Mouse (Mus musculus): Measurements from ENCODE around the gene Hebp1. TPM values are rescaled to one million over a fixed set of nuclear protein-coding genes. Genes with fewer than 3 reads are reported as not detected.

The Hebp1 gene
- polyA plus RNA-seq, 1 experiment from 2014 or later = 2.7 TPM

DNA sequence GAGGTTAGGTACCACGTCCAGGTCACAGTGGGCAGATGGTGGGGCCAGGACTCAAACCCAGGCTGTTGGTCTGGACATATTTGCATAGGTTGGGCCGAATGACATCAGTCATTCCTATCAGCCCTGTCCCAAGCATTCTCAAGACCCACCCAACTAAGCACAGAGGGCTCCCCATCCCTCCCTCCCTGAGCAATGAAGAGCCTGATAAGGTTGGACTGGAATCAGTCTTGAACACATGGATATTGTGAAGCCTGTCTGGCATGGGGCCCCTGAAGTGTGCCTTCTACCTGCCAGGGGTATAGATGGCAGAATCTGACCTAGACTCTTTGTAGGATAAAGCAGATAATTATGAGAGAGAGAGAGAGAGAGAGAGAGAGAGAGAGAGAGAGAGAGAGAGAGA, 32.1 kb downstream of the Hebp1 start:
- Histone ChIP-seq H3K36me3 (ENCODE audit: insufficient read depth) (no peaks in the 10 kb centered on the region), H3K9ac (no peak overlapping the region), H3K4me2 (no peak overlapping the region; the same call in 1 of the 2 replicates), H3K4me3 (ENCODE audit: low read depth, low read length) (no peak overlapping the region), H3K27me3 (ENCODE audit: insufficient read depth, low read length) (no peaks in the 10 kb centered on the region), H3K4me1 (ENCODE audit: insufficient read depth) (peaks cover 5% of the 10 kb centered on the region; the same call in 1 of the 2 replicates), H3K27ac (ENCODE audit: low read depth) (no peak overlapping the region), H3K9me3 (ENCODE audit: low read depth, low read length) (no peaks in the 10 kb centered on the region)
- DNase-seq = no peak
- TF ChIP-seq CTCF (IDR thresholded peaks at IDR 0.05; ENCODE audit: low read depth) = no peak
- no peak for ATAC-seq (ENCODE audit: insufficient read depth)
- 72% methylated on average over 2 of the region's 2 CpGs for WGBS

DNA sequence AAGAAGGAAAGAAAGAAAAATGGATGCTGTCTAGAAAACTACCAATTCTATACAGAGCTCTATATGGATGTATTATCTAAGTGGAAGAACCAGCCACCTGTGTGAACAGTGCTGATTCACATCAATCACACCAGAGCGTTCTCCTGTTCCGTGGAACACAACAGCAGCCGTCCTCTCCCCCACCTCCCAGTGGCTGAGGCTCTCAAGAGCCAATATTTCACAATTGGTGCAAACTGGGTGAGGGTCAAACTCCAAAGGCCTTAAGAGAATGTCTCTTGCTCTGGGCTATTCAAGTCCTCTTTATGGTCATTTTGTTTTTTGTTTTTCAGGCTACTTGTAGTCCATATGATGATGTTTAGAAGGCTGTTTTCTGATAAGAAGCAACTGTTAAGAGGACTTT, 32.6 kb downstream of the Hebp1 start:
- H3K4me1 ChIP-seq (ENCODE audit: insufficient read depth) = peaks cover 5% of the 10 kb centered on the region; the same call in 1 of the 2 replicates
- no peaks in the 10 kb centered on the region for H3K36me3 ChIP-seq (ENCODE audit: insufficient read depth)
- no peaks in the 10 kb centered on the region for H3K9me3 ChIP-seq (ENCODE audit: low read depth, low read length)
- no peak overlapping the region for H3K27ac ChIP-seq (ENCODE audit: low read depth)
- no peak for TF ChIP-seq CTCF (IDR thresholded peaks at IDR 0.05; ENCODE audit: low read depth)
- H3K9ac ChIP-seq = no peak overlapping the region
- WGBS = 71% methylated on average over 3 of the region's 3 CpGs
- no peak overlapping the region for H3K4me2 ChIP-seq
- no peak for DNase-seq
- H3K4me3 ChIP-seq (ENCODE audit: low read depth, low read length) = no peak overlapping the region
- no peak for ATAC-seq (ENCODE audit: insufficient read depth)
- no peaks in the 10 kb centered on the region for H3K27me3 ChIP-seq (ENCODE audit: insufficient read depth, low read length)

DNA sequence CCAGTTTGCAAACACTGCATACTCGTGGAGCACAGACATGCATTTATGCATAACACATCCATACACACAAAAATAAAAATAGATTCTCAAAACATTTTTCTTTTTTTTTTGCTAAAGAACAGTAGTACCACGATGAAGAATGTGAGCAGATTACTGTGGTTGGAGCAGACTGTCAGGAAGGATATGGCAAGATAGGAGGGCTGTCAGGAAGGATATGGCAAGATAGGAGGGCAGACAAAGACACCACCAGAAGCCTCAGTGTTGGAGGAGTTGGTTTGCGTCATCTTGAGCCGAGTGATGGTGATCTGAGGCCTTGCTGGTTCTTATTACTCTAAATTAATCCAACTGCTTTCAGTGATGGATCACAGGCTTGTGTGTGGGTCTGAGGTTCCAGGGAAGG, 35.0 kb downstream of the Hebp1 start:
- no peaks in the 10 kb centered on the region for H3K36me3 ChIP-seq (ENCODE audit: insufficient read depth)
- DNase-seq = no peak

DNA sequence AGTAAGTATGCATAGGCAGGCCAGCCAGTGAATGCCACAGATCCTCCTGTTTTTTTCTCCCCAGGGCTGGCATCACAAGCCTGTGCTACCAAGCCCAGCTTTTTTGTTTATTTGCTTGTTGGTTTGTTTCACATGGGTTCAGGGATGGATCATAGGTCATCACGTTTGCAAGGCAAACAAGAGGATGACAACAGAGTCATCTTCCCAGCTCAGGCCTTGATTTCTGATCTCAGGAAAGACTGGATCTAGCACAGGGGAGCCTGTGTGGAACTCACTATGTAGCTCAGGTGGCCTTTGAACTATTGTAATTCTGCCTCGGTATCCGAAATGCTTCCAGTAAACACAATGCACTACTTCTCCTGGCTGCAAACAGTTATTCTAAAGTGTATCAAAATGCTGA, 35.5 kb downstream of the Hebp1 start:
- no peaks in the 10 kb centered on the region for H3K27me3 ChIP-seq (ENCODE audit: insufficient read depth, low read length)
- no peaks in the 10 kb centered on the region for H3K36me3 ChIP-seq (ENCODE audit: insufficient read depth)
- H3K4me3 ChIP-seq (ENCODE audit: low read depth, low read length) = no peak overlapping the region
- no peak overlapping the region for H3K4me2 ChIP-seq
- no peak for TF ChIP-seq CTCF (IDR thresholded peaks at IDR 0.05; ENCODE audit: low read depth)
- 0 out of 2 replicates have a peak, but pooled peaks cover 2% of the 10 kb centered on the region for H3K4me1 ChIP-seq (ENCODE audit: insufficient read depth)
- no peaks in the 10 kb centered on the region for H3K9me3 ChIP-seq (ENCODE audit: low read depth, low read length)
- ATAC-seq (ENCODE audit: insufficient read depth) = no peak
- no peak for DNase-seq
- H3K27ac ChIP-seq (ENCODE audit: low read depth) = no peak overlapping the region
- no peak overlapping the region for H3K9ac ChIP-seq
- WGBS = 78% methylated on average over 3 of the region's 3 CpGs

More for the DNA sequence above, 35.0 kb downstream of the Hebp1 start:
- H3K27ac ChIP-seq (ENCODE audit: low read depth) = no peak overlapping the region
- WGBS = 60% methylated on average over 4 of the region's 4 CpGs
- no peak overlapping the region for H3K4me3 ChIP-seq (ENCODE audit: low read depth, low read length)
- no peak overlapping the region for H3K4me2 ChIP-seq
- ATAC-seq (ENCODE audit: insufficient read depth) = no peak
- no peak for TF ChIP-seq CTCF (IDR thresholded peaks at IDR 0.05; ENCODE audit: low read depth)
- no peaks in the 10 kb centered on the region for H3K9me3 ChIP-seq (ENCODE audit: low read depth, low read length)
- H3K27me3 ChIP-seq (ENCODE audit: insufficient read depth, low read length) = no peaks in the 10 kb centered on the region
- peaks cover 5% of the 10 kb centered on the region; the same call in 1 of the 2 replicates for H3K4me1 ChIP-seq (ENCODE audit: insufficient read depth)
- H3K9ac ChIP-seq = no peak overlapping the region

DNA sequence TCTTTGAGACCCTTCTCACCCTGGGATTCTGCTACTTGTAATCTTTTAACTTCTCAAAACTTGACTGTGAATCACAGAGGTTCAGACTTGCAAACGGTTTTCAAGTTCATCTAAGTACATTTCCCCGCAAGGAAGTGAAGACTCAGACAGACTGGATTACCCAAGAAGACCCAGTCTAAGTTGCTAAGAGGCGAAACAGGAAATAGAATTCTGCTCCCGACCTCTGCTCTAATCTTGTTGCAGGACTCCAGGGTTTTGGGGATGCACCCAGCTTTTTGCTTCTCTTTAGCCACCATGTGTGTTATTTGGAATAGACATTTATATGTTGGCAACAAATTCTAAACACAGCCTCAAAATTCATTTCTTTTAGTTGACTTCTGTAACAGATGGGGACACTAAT, 36.5 kb downstream of the Hebp1 start:
- no peak overlapping the region for H3K4me2 ChIP-seq
- H3K4me1 ChIP-seq (ENCODE audit: insufficient read depth) = no peaks in the 10 kb centered on the region
- H3K9ac ChIP-seq = no peak overlapping the region
- H3K36me3 ChIP-seq (ENCODE audit: insufficient read depth) = no peaks in the 10 kb centered on the region
- no peak for TF ChIP-seq CTCF (IDR thresholded peaks at IDR 0.05; ENCODE audit: low read depth)
- H3K9me3 ChIP-seq (ENCODE audit: low read depth, low read length) = no peaks in the 10 kb centered on the region
- 66% methylated on average over 4 of the region's 4 CpGs for WGBS
- no peak for DNase-seq
- ATAC-seq (ENCODE audit: insufficient read depth) = no peak
- no peak overlapping the region for H3K4me3 ChIP-seq (ENCODE audit: low read depth, low read length)
- H3K27me3 ChIP-seq (ENCODE audit: insufficient read depth, low read length) = no peaks in the 10 kb centered on the region
- H3K27ac ChIP-seq (ENCODE audit: low read depth) = no peak overlapping the region

DNA sequence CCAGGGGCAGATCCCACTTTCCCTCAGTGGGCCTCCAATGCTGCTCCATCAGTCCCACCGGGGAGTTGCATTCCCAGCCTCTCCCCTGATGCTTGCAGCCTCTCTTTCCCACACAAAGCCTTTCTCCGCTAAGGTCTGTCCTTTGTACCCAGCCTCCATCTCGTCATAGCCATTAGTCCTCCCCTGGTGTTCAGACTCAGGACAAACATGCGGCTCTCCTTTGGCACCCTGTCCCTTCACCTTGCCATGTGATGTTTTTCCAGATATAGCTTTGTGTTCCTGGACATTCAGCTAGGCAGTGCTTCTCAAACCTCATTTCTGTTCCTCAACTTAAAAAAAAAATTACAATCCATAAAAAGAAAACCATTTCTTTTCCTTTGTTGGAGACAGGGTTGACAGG, 39.3 kb downstream of the Hebp1 start:
- no peak overlapping the region for H3K27ac ChIP-seq (ENCODE audit: low read depth)
- DNase-seq = no peak
- 57% methylated on average over 4 of the region's 4 CpGs for WGBS
- no peak for ATAC-seq (ENCODE audit: insufficient read depth)
- no peak overlapping the region for H3K4me2 ChIP-seq
- H3K9ac ChIP-seq = no peak overlapping the region
- H3K4me3 ChIP-seq (ENCODE audit: low read depth, low read length) = no peak overlapping the region
- H3K9me3 ChIP-seq (ENCODE audit: low read depth, low read length) = no peaks in the 10 kb centered on the region
- no peaks in the 10 kb centered on the region for H3K27me3 ChIP-seq (ENCODE audit: insufficient read depth, low read length)
- no peaks in the 10 kb centered on the region for H3K4me1 ChIP-seq (ENCODE audit: insufficient read depth)
- no peak for TF ChIP-seq CTCF (IDR thresholded peaks at IDR 0.05; ENCODE audit: low read depth)
- no peaks in the 10 kb centered on the region for H3K36me3 ChIP-seq (ENCODE audit: insufficient read depth)

DNA sequence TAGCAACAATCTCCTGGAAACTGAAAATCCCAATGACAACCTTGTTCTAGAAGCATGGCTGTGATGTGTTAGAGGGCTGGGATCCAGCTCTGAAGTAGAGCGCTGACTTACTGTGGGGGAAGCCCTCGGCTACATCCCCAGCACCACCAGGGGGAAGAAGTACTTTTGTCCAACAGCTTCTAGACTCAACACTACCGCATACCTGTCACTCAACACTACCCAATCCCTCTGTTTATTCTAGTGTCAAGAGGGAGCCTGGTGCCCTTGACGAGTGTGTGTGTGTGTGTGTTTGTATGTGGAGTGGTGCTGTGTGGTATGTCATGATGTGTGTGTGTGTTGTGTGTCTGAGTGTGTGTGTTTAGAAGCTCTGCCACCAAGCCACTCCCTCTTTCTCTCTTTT, 40.3 kb downstream of the Hebp1 start:
- H3K9me3 ChIP-seq (ENCODE audit: low read depth, low read length) = no peaks in the 10 kb centered on the region

DNA sequence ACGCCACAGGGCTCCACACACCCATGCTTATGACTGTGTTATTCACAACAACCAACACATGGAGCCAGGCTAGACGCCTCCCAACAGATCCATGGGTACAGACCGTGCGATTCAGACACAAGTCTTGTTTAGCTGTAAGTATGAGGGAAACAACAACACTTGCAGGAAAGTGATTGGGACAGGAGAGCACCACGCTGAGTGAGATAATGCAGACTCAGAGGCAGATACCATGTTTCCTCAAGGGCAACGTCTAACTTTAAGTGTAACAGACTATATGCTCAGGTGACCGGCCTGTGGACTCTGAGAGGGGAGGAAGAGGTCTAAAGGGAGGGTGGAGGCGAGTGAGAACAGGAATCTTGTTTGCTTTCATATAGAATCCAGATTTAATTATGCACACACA, 41.2 kb downstream of the Hebp1 start:
- Histone ChIP-seq H3K4me2 (no peak overlapping the region), H3K9ac (no peak overlapping the region), H3K9me3 (ENCODE audit: low read depth, low read length) (no peaks in the 10 kb centered on the region), H3K36me3 (ENCODE audit: insufficient read depth) (no peaks in the 10 kb centered on the region), H3K4me3 (ENCODE audit: low read depth, low read length) (no peak overlapping the region), H3K4me1 (ENCODE audit: insufficient read depth) (no peaks in the 10 kb centered on the region), H3K27ac (ENCODE audit: low read depth) (no peak overlapping the region), H3K27me3 (ENCODE audit: insufficient read depth, low read length) (no peaks in the 10 kb centered on the region)
- no peak for ATAC-seq (ENCODE audit: insufficient read depth)
- 68% methylated on average over 8 of the region's 8 CpGs for WGBS
- no peak for TF ChIP-seq CTCF (IDR thresholded peaks at IDR 0.05; ENCODE audit: low read depth)
- no peak for DNase-seq

More for the DNA sequence above, 40.3 kb downstream of the Hebp1 start:
- Histone ChIP-seq H3K36me3 (ENCODE audit: insufficient read depth) (no peaks in the 10 kb centered on the region), H3K9ac (no peak overlapping the region), H3K4me3 (ENCODE audit: low read depth, low read length) (no peak overlapping the region), H3K4me2 (no peak overlapping the region), H3K27me3 (ENCODE audit: insufficient read depth, low read length) (no peaks in the 10 kb centered on the region), H3K27ac (ENCODE audit: low read depth) (no peak overlapping the region), H3K4me1 (ENCODE audit: insufficient read depth) (no peaks in the 10 kb centered on the region)
- peak; percentile 85 for ATAC-seq (ENCODE audit: insufficient read depth)
- DNase-seq = peak; percentile 61
- TF ChIP-seq CTCF (IDR thresholded peaks at IDR 0.05; ENCODE audit: low read depth) = peak; percentile 35
- 21% methylated on average over 4 of the region's 4 CpGs for WGBS
